In the genomic region with DNA sequence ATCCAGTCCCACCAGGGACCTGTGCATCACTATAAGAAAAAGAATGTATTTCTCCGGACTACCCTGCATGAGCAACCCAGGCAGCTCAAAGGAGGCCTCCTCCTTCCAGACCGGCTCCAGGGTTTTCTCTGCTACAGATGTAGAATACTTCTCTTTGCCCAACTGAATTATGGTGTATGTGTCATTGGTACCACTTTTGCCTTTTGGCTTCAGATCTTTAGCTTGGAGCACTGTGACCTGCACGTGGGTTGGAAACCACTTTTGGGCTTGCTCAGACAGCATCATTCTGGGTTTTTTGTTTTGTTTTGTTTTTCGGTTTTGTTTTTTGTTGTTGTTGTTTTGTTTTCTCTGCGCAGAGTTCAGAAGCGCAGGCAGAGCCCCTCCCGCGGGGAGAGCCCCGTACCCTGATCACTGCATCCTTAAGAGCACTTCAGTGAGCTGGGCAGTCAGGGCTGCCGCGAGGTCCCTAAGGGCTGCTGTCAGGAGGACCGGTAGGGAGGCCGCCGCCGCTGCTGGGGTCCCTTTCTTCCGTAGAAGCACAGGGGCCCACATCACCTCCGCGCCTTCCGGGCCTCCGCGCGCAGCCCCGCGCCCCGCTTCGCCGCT, we compare ENCODE assay signal across 8 mouse cellular contexts. TPM values are rescaled to one million over a fixed set of nuclear protein-coding genes. Genes with fewer than 3 reads are reported as not detected.
DNase-seq lines count a peak whose midpoint lies in the region; ATAC-seq and TF ChIP-seq lines count a peak whose summit lies in the region.

No protein-coding gene starts in this region.

- 2% methylated on average over 27 of the region's 27 CpGs for WGBS in heart, embryonic 12.5 days
- WGBS in forebrain, embryonic 10.5 days: under 1% methylated on average over 27 of the region's 27 CpGs
- 2% methylated on average over 27 of the region's 27 CpGs for WGBS in kidney, postnatal 0 days

- in situ Hi-C loops in ES-E14 (cut with MboI; ENCODE audit: low sequenced_read_pairs in 2 of 2, unreplicated experiment in 2 of 2): no loop called here

- H3K27ac ChIP-seq in heart, embryonic 12.5 days (ENCODE audit: poor library complexity, severe bottlenecking): peak overlapping the region; percentile 83
- no peak overlapping the region for H3K27ac ChIP-seq in ES-E14 (ENCODE audit: insufficient read depth, low read depth, low read length, poor library complexity, severe bottlenecking)
- peak overlapping the region; percentile 99 for H3K27ac ChIP-seq in forebrain, embryonic 10.5 days
- H3K27ac ChIP-seq in kidney, postnatal 0 days: peak overlapping the region; percentile 91

- no peaks in the 10 kb centered on the region for H3K9me3 ChIP-seq in heart, embryonic 12.5 days (replicated peaks)
- H3K9me3 ChIP-seq in ES-E14 (ENCODE audit: control insufficient read depth, insufficient read depth, low read depth, low read length): no peaks in the 10 kb centered on the region
- H3K9me3 ChIP-seq in forebrain, embryonic 10.5 days: no peaks in the 10 kb centered on the region
- no peaks in the 10 kb centered on the region for H3K9me3 ChIP-seq in kidney, postnatal 0 days (replicated peaks; ENCODE audit: low read length)

- TF ChIP-seq CTCF in kidney, postnatal 0 days (IDR thresholded peaks at IDR 0.05; ENCODE audit: low read depth): no peak

- H3K27me3 ChIP-seq in heart, embryonic 12.5 days (replicated peaks): no peaks in the 10 kb centered on the region
- H3K27me3 ChIP-seq in forebrain, embryonic 10.5 days (ENCODE audit: poor library complexity, severe bottlenecking): 0 out of 2 replicates have a peak, but pooled peaks cover 3% of the 10 kb centered on the region
- H3K27me3 ChIP-seq in kidney, postnatal 0 days (ENCODE audit: insufficient read depth, low read length): no peaks in the 10 kb centered on the region

- peak overlapping the region; percentile 74 for H3K4me2 ChIP-seq in heart, embryonic 12.5 days
- peak overlapping the region; percentile 70 for H3K4me2 ChIP-seq in kidney, postnatal 0 days (ENCODE audit: low read length)

- peak overlapping the region; percentile 91 for H3K9ac ChIP-seq in heart, embryonic 12.5 days
- peak overlapping the region; percentile 87 for H3K9ac ChIP-seq in ES-E14 (ENCODE audit: insufficient read depth, low read depth, low read length, poor library complexity, severe bottlenecking)
- H3K9ac ChIP-seq in kidney, postnatal 0 days (ENCODE audit: low read depth, low read length): peak overlapping the region; percentile 91

- no peaks in the 10 kb centered on the region for H3K36me3 ChIP-seq in heart, embryonic 12.5 days
- no peaks in the 10 kb centered on the region for H3K36me3 ChIP-seq in ES-E14 (ENCODE audit: control insufficient read depth, insufficient read depth, low read length, poor library complexity, severe bottlenecking)
- H3K36me3 ChIP-seq in forebrain, embryonic 10.5 days (replicated peaks): no peaks in the 10 kb centered on the region
- no peaks in the 10 kb centered on the region for H3K36me3 ChIP-seq in kidney, postnatal 0 days (ENCODE audit: insufficient read depth, low read length)

- peak overlapping the region; percentile 90 for H3K4me3 ChIP-seq in heart, embryonic 12.5 days
- peak overlapping the region; percentile 69 to 88 for H3K4me3 ChIP-seq in ES-E14 (ENCODE audit: insufficient read depth in 1 of 2, low read depth in 1 of 2, low read length in 2 of 2, poor library complexity in 1 of 2, severe bottlenecking in 1 of 2)
- peak overlapping the region; percentile 81 for H3K4me3 ChIP-seq in forebrain, embryonic 10.5 days
- H3K4me3 ChIP-seq in kidney, postnatal 0 days (replicated peaks; ENCODE audit: low read depth, low read length): peak overlapping the region; percentile 82

- peak; percentile 1; the same call in 1 of the 2 replicates for ATAC-seq in heart, embryonic 12.5 days (ENCODE audit: insufficient number of reproducible peaks, low FRiP score)
- peak; percentile 64; the same call in 1 of the 2 replicates for ATAC-seq in kidney, postnatal 0 days (replicated peaks; ENCODE audit: low FRiP score, low read depth)
- 0 out of 2 replicates have a peak, but pooled peaks have one; percentile 19 for ATAC-seq in megakaryocyte-erythroid progenitor cell, adult 5-6 weeks (replicated peaks; ENCODE audit: low FRiP score, low TSS enrichment, poor library complexity, severe bottlenecking)

- no peak for DNase-seq in heart, adult 11 months
- DNase-seq in ES-E14 (ENCODE audit: low read depth, low spot score): peak; percentile 1
- no peak for DNase-seq in forebrain, embryonic 10.5 days (ENCODE audit: extremely low spot score, low spot score)
- DNase-seq in kidney, postnatal 0 days (ENCODE audit: low spot score): peak; percentile 76
- DNase-seq in adrenal gland, postnatal 25 days: no peak
- DNase-seq in natural killer cell, adult 2 months (ENCODE audit: low spot score in 2 of 2): no peak

- peaks cover 8% of the 10 kb centered on the region; the same call in 1 of the 2 replicates for H3K4me1 ChIP-seq in heart, embryonic 12.5 days (replicated peaks)
- peaks cover 0 to 2% of the 10 kb centered on the region in 2 experiments; a peak in 1 of 4 replicates for H3K4me1 ChIP-seq in ES-E14 (ENCODE audit: control insufficient read depth in 2 of 2, insufficient read depth in 2 of 2, low read length in 2 of 2, poor library complexity in 1 of 2)
- peaks cover 61% of the 10 kb centered on the region for H3K4me1 ChIP-seq in forebrain, embryonic 10.5 days
- 0 out of 2 replicates have a peak, but pooled peaks cover 3% of the 10 kb centered on the region for H3K4me1 ChIP-seq in kidney, postnatal 0 days (replicated peaks; ENCODE audit: insufficient read depth, low read length)

TF ChIP-seq in ES-E14, 5 proteins besides CTCF, POLR2A, EP300 and RAD21:
- TF ChIP-seq CHD2 (IDR thresholded peaks at IDR 0.05; ENCODE audit: low read depth, low read length) (no peak), MAFK (IDR thresholded peaks at IDR 0.05; ENCODE audit: insufficient read depth, low read depth, low read length) (no peak), HCFC1 (IDR thresholded peaks at IDR 0.05; ENCODE audit: borderline replicate concordance, insufficient read depth, low read length) (no peak), ZNF384 (IDR thresholded peaks at IDR 0.05; ENCODE audit: low read depth, low read length) (no peak), ZC3H11A (IDR thresholded peaks at IDR 0.05; ENCODE audit: borderline replicate concordance, low read depth, low read length) (no peak)

RNA-seq across cellular contexts. Expression of a gene that starts 0.6 kb away (rescaled TPM):
- polyA plus RNA-seq in heart, embryonic 12.5 days (2016; fragmentation: Nextera tagmentation; extraction: Ambion mirVana): 2.1 and 2.6 TPM in 2 replicates
- total RNA-seq in ES-E14 (2012; rRNA removed): 5.5 and 6.4 TPM in 2 replicates
- 3.0 and 3.6 TPM in 2 replicates for polyA plus RNA-seq in forebrain, embryonic 10.5 days (2016; fragmentation: Nextera tagmentation; extraction: Ambion mirVana)
- 6.5 and 7.2 TPM in 2 replicates for polyA plus RNA-seq in kidney, postnatal 0 days (2015; fragmentation: Nextera tagmentation; extraction: Ambion mirVana)
- 5.6 and 10.9 TPM in 2 replicates for total RNA-seq in megakaryocyte-erythroid progenitor cell, adult 5-6 weeks (2014; fragmentation: Nextera tagmentation)
- 9.3 and 14.4 TPM in 2 replicates for total RNA-seq in megakaryocyte-erythroid progenitor cell, adult 5-6 weeks (2017)
- 16.1 and 22.3 TPM in 2 replicates for total RNA-seq in adrenal gland, postnatal 25 days (2021)

Comparison
In these comparisons a context has a peak if more than half of its experiments do, and no peak if none do; other contexts are left out.
1. ATAC-seq: peak in every context shown above with its lines; median percentile 64 in kidney, postnatal 0 days; 19 in megakaryocyte-erythroid progenitor cell, adult 5-6 weeks; 1 in heart, embryonic 12.5 days.
2. DNase-seq: peak in ES-E14 (single experiment) and kidney, postnatal 0 days (single experiment); none in heart, adult 11 months (single experiment), forebrain, embryonic 10.5 days (single experiment), adrenal gland, postnatal 25 days (single experiment) and natural killer cell, adult 2 months (0 of 2).
3. Peak in every context shown above with its lines, with median percentiles within 50 percentile points of each other: H3K4me3 ChIP-seq and H3K9ac ChIP-seq.